Mouse (Mus musculus) thymus, adult 2 months (tissue): ENCODE measurements around the gene Il18rap.

Experiments
- CTCF ChIP-seq: fragments of 200-500 bp; IDR thresholded peaks from 2 replicates; pipeline ENCODE4 v1.5.1; 2012; ENCODE audit warnings: mild to moderate bottlenecking, control low read depth, low read length, moderate library complexity, borderline replicate concordance; ENCODE audit not compliant: control insufficient read depth, poor library complexity, insufficient read depth; ENCODE audit errors: extremely low read depth
- POLR2A ChIP-seq: fragments of 200-500 bp; IDR thresholded peaks from 2 replicates; pipeline ENCODE4 v1.6.1; 2012; ENCODE audit warnings: mild to moderate bottlenecking, low read length, control low read depth, moderate library complexity; ENCODE audit not compliant: control insufficient read depth, poor library complexity, insufficient read depth; ENCODE audit errors: extremely low read depth

GRCm38 (mm10) chr1:40546645-40547044 lies 31.5 kb downstream of the Il18rap start:
- TF ChIP-seq POLR2A = no peak
- no peak for TF ChIP-seq CTCF
